Mouse (Mus musculus) gastrocnemius, postnatal 36 days (tissue): ENCODE results near the gene Mylk4. TPM values are rescaled to one million over a fixed set of nuclear protein-coding genes. Genes with fewer than 3 reads are reported as not detected.
A peak's percentile ranks its signal among the peaks of the same experiment; 100 is the strongest.

ENCODE experiments used
- DNase-seq, 2 experiments: peaks; one replicate each; pipeline ENCODE4 v3.0.0; 2022
- intact Hi-C: fragments of 180-260 bp; cut with DNase I; formaldehyde crosslinking; loops from one replicate; pipeline ENCODE4 v1.15.1; 2025
- long read RNA-seq, 2 experiments: library from polyadenylated mRNA; stranded (forward); transcript quantifications; one replicate each; pipeline ENCODE4 v2.0.0; 2021
- total RNA-seq, 2 experiments: library from RNA; stranded (reverse); gene quantifications; 2 replicates each; pipeline ENCODE4 v1.2.3; 2021

The Mylk4 gene
- total RNA-seq = 1,000 to 10,000 TPM; 1,458 to 1,785 TPM
- long read RNA-seq, experiment 1, partial matches to known transcripts = 5 of 107 reads
- long read RNA-seq, experiment 1, other reads (novel, unspliced or antisense) = 102 of 107 reads
- long read RNA-seq, experiment 2, partial matches to known transcripts = 2 of 108 reads
- long read RNA-seq, experiment 2, other reads (novel, unspliced or antisense) = 106 of 108 reads

DNA sequence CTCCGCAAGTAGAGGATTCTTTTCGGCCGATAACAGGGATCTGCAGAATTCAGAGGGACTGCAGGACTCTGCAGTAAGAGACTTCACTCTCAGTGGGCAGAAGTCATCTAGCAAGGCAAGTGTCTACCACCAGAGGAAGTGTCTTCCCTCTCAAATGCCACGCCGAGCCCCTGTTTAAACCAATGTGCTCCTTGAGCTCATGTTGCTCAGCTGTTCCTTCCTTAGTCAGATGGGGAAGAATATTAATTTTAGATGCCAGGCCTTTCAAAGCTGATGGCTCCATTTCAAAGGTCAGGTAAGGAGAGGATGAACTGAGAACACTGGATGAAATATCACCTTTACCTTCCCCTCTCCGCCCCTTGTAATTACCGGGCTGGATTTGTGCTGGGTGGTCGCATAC lies at the start of gene Mylk4:
TSS of gene Mylk4 (minus strand) at position 139 of the 400 bp plus-strand sequence.
- intact Hi-C loops = no loop called here
- no peak for DNase-seq

DNA sequence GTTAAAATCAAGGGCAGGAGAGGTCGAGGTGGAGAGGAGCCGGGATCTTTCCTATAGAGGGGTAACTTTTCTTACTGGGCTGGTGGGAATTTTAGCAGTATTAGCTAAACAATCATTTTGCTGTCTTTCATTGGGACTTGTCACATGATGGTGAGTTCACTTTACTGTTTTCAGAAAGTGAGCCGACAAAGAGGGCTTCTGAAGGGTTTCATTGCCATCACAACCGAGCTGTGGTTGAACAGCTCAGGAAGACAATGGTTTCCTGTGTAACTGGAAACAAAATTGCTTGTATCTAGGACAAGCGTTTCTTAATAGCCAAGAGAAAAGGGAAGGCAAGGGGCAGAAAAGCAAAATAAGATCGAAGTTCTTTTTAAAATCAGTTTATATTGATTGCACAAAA lies 49.5 kb upstream of the Mylk4 start:
- intact Hi-C loops = no loop called here
- no peak for DNase-seq

DNA sequence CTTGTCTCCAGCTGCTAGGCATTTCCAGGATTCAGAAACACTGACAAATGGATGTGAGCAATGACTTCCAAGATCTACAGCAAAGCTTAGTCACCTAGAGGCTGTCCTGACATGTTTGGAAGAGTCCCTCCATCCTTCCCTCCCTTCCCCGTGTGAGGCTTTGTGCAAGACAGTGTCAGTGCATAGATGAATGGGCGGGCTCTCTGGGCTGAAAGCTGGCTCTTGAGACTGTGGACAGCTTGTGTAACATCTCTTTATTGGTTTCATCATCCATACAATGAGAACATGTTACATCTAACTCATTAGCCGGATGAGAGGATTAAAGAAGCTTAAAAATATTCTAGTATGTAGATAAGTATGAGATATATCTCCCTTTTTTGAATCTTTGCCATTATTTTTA lies 49.0 kb upstream of the Mylk4 start:
- no peak for DNase-seq
- intact Hi-C loops = no loop called here

DNA sequence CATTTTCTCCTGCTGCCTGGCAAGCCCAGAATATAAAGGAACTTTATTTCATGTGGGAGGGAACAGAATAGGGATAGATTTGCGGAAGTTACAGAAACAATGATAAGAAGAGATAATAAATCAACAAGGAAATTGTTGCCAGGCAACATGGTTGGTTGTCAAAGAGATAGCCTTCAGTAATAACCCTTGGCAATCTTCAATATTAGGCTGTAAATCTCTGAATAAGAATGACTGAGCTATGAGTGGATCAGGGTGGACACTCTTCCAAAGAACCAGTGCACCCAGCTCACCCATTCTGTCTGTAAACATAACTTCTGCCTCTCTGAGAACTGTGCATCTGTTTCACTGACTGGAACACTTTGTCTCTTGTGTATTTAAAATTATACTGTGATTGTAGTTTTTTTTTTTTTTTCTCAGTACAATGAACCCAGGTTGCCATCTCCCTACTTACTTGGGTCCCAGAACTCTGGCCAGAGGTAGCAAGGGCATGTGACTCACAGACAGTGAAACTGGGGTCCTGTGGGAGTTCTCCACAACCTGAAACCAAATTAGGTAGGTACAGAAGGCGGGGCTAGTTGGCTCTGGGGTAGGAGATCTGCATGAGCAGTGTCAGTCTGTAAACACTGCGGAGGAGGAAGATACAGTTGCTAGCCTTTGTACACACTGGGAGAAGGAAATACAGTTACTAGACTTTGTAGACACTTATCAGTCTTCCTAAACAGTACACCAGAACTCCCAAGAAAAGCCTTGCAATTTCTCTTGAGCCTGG lies 47.9 kb upstream of the Mylk4 start:
- intact Hi-C loops = no loop called here
- DNase-seq = no peak

DNA sequence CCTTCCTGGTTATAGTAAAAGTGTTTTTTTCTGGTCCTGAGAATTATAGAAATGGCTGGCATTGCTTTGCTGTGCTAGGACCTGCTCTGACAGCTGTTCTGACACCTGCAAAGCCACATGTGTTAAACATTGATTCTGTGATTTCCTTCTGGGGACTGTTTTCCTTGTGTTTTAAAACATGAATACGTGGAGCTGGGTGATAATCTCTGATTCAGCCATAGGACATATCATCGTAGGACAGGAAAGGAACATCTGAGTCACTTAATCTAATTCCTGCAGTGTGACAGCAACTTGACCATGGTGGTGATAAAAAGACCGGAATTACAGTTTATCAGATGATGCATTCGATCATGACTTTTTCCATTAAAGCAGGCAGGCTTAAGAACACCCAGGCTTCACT lies 45.1 kb upstream of the Mylk4 start:
- intact Hi-C loops = no loop called here
- DNase-seq = no peak

DNA sequence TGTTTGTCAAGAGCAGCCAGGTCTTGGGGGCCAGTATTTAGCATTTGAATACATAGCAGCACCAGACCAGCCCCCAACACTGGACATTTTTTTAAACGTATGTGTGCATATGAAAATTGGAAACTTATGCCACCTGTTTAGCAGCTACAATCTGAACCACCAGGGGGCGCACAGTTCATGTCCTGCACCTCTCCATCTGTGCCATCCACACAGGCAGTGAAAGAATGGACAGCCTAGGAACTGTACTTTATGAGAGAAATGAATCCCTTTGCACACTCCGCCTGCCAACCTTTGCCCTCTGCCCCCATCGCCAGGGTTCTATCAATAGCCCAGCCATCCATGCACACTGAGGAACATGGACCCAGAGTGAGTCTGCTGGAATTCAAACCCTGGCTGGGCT lies 44.2 kb upstream of the Mylk4 start:
- intact Hi-C loops = no loop called here
- DNase-seq = peak in 1 of 2 experiments; percentile 43

DNA sequence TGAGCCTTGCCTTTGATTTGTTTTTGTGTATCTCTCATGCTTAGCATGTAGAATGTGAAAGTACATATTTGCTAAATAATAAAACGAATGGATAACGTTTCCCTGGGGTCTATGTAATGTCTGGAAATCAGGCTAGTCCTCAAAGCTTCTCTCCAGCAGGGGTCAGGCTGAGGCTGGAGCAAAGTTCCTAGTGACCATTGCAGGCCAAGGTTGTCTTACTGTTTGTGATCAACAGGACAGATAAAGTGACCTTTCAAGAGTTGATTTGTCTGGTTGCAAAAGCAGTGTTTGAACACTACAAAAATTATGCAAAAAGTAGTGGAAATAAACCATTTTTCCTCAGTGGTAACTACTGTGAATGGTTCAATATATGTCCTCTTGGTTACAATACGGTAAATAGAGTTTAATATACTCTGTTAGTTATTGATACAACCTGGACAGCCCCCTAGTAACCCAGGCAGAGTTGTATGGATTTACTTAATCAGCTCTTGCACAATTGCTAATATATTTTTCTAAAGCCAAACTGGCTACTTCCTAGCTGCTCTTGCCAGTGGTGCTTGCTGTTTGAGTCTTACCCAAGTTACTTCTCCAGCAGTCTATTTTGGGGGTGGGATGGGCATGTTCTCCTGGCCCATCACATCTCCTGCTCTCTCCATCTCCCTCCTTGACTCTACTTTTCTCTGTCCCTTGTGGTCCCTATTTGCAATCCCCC lies 43.5 kb upstream of the Mylk4 start:
- intact Hi-C loops = no loop called here
- DNase-seq = no peak

DNA sequence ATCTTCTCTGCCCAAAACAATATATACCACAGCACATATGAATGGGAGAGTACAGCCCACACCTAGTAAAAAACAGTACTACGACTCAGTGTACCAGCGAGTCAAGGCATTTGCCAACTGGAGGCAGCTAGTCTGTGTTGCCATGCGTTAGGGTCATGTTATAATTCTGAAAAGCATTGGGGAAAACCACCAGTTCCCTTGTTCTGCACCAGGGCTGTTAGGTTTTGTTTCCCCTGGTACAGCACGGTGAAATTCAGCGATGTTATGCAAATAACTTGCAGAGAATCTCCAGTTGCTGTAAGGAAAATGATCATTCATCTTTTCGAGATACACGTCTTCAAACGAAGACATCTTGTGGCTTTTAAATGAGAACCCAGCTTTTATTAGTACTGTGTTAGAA lies 41.8 kb upstream of the Mylk4 start:
- intact Hi-C loops = no loop called here

DNA sequence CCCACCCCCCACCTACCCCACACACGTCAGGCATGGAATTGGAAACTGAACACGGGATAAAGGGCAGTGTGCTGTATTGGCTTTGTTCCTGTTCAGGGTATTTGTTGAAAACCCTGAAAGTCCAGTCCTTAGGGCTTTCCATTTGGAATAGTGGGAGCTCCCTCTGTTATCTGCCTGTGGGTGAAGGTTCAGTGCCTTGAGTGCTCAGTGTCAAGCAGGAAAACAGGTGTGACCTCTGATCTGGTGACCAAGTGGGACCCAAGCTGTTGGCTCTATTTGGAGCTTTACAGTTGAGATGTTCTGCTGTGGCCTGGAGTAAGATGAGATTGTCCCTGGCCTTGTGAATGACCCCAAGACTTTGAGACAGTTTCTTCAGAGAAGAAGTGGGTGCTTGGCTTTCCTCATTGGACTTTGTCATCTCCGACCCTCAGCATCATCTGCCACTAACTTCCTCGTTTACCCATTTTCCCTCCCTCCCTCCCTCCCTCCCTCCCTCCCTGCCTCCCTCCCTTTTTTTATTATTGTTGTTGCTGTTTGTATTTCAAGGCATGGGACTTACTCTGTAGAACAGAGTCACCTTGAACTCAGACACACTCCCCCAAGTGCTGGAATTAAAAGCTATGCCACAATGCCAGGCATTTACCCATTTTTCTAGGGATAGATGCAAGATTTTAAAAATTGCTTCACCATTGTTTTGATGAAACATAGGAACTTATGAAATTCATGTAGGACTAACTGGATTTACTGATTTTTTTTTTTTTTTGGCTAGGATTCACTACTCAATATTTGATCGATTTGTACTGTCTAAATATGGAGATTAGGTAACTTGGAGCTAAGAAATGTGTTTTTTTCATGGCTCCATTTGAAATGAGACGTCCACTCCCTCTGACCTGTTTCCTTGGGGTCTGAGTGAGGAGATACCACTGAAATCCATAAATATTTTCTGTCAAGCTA lies 40.9 kb upstream of the Mylk4 start:
- DNase-seq = no peak
- intact Hi-C loops = no loop called here

More for the DNA sequence above, 41.8 kb upstream of the Mylk4 start:
- DNase-seq = no peak

DNA sequence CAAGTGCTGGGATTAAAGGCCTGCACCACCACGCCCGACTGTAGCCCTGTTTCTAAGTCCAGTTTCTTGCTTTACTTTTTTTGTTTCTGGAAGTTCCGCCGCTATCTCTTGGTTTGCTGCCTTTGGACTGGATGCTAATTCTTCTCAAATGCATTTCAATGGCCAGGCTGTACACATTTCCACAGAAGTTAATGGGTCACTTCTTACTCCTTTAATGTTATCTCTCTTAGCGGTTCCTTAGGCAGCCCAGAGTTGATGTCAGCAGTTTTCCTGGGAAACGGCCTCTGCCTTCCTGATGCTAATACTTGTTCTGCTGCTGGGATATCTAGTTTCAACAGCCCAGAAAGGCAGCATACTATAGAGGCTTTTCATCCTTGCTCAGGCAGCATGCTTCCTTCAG lies 39.4 kb upstream of the Mylk4 start:
- intact Hi-C loops = no loop called here
- no peak for DNase-seq

DNA sequence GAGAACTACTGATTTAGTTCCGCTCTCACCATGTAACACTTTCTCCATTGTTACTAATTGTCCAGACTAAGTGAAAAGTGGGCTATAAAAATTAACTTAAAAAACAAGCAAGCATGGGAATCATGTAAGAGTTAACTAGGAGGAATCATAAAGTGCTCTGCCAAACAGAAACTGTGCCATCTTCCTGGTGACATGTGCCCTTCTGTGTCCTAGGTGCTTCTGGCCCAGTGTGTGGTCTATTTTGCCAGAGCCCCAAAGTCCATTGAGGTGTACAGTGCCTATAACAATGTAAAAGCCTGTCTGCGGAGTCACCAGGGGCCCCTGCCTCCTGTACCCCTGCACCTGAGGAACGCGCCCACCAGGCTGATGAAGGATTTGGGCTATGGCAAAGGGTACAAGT lies 37.9 kb upstream of the Mylk4 start:
- intact Hi-C loops = no loop called here
- DNase-seq = no peak

DNA sequence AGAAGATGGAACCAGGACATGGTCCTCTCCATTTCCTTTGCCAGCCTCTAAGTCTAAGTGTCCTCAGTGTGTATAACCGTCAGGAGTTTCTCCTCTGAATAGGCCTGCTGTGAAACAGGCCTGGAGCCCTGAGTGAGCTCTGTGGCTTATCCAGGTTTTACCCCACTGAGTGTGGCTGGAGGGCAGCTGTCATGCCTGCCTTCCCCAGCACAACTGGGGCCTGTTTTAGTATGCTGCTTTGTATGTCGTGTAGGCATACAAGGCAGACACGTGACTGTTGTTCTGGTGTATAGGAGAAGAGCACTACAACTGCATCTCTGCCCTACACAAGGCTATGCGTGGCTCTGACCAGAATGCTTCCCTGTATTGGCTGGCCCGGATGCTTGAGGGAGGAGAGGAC lies 36.2 kb upstream of the Mylk4 start:
- DNase-seq = no peak
- intact Hi-C loops = no loop called here

DNA sequence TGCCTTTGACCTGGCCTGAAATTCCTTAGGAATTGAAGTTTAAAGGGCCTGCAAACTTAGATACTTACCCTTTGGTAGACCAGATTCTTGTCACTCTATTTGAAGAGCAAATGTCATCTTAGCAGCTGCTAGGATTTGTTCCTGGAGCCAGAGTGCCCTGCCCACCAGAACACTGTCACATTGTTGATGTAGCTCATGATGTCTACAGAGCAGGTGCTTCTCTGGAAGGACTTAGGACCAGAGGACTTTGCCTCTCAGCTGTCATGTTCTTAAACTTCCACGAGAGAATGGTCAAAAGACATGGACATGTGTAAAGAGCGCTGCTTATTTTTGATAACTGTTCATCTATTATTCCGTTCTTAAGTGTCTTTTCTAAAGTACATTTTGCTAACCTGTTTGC lies 35.5 kb upstream of the Mylk4 start:
- intact Hi-C loops = no loop called here
- no peak for DNase-seq

DNA sequence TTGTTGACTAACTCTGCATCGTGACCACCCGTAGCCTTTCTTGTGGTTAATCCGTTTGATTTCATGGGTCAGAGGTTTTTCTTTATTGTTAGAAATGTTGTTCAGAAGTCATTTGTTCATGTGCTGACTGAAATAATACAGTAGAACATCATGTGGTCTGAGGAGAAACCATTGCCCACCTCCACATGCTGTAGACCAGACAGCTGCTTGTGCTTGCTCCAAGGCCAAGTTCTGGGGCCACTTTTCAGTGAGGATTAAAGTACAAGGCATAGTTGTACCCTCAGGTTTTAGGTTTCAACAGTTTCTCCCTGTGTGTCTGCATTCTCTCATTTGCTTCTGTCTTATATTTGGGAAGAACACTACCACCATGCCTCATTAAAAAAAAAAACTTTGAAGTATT lies 23.9 kb upstream of the Mylk4 start:
- no peak for DNase-seq
- intact Hi-C loops = no loop called here

DNA sequence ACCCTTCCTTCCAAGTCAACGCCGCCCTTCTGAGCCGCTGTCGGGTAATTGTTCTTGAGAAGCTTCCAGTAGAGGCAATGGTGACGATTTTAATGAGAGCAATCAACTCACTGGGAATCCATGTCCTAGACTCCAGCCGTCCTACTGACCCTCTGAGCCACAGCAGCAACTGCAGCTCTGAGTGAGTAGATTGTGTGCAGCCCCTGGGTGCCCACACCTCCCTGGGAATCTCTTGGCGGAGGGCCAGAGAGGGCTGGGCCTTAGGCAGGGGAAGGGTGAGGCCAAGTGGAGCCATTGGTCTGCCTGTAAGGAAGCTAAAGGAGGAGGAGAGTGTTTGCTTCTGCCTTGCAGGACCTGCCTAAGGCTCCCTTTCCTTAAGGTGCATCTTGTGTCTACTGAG lies 23.1 kb upstream of the Mylk4 start:
- DNase-seq = no peak
- intact Hi-C loops = no loop called here

DNA sequence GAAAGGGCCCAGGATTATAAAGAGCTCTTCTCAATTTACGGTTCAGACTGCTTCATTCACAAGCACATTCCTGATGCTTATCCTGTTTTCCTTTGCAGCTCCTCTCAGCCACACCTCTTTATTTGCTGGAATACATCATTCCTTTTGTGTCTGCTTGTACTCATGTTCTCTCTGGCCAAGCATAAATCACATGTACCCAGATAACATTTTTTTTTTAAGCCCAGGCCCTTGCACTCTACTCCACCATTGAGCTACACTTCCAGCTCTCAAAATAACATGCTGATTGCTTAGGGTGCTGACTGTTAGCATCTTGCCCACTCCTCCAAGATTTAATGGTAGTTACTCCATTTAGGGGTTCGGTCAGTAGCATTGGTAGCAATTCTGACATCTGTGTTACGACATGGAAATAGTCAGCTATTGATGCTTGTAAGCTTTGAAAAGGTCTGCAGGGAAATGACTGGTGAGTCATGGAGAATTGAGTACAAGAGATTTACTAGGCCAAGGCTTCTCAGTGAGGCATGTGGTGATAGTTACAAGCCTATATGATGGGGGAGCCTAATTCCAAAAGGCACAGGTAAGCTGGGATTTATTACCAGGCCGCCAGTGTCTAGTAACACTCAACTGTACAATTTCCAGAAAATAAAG lies 20.1 kb upstream of the Mylk4 start:
- no peak for DNase-seq
- intact Hi-C loops = no loop called here

DNA sequence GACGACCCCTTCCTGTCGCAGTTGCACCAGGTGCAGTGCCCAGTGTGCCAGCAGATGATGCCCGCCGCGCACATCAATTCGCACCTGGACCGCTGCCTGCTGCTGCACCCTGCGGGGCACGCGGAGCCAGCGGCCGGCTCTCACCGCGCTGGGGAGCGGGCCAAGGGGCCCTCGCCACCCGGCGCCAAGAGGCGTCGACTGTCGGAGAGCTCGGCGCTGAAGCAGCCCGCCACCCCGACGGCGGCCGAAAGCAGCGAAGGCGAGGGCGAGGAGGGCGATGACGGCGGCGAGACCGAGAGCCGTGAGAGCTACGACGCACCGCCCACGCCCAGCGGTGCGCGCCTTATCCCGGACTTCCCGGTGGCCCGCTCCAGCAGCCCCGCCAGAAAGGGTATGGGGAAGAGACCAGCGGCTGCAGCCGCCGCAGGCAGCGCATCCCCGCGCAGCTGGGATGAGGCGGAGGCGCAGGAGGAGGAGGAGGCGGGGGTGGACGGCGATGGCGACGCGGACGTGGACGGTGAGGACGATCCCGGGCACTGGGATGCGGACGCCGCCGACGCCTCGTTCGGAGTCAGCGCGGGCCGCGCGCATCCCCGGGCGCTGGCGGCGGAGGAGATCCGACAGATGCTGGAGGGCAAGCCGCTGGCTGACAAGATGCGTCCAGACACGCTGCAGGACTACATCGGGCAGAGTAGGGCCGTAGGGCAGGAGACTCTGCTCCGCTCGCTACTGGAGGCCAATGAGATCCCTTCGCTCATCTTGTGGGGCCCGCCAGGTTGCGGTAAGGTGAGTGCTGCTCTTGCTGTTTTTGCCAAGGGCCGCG lies 18.7 kb upstream of the Mylk4 start, which contains the start of gene D930007J09Rik:
TSS of gene D930007J09Rik (minus strand) at position 591 of the 823 bp plus-strand sequence.
- intact Hi-C loops = no loop called here
- DNase-seq = peak in 1 of 2 experiments; percentile 15

DNA sequence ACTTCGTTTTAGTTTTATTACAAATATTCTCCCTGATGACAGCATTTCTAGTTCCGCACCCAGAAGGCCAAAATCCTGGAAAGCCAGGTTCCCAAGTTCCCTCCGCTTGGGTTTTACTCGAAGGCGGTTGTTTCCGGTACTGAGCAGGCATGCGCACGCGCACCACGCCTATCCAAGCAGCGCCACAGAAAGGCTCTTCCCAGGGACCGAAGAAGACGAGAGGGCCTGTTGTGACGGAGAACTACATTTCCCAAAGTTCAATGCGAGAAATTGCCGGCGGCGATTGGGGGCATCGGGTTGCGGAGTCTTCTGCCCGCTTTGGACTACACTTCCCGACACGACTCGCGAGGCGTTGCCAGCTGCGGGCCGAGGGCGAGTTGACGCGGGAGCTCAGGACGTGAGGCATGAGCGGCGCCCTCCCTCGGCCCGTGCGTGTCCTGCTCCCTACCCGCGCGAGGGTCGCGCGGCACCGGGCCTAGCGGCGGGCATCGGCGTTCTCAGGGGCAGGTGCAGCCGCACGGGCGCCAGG lies 18.0 kb upstream of the Mylk4 start, which contains the start of gene Wrnip1:
TSS of gene Wrnip1 (plus strand) at position 346 of the 529 bp plus-strand sequence.
- DNase-seq = peak; percentile 89 to 93
- intact Hi-C loops = no loop called here

DNA sequence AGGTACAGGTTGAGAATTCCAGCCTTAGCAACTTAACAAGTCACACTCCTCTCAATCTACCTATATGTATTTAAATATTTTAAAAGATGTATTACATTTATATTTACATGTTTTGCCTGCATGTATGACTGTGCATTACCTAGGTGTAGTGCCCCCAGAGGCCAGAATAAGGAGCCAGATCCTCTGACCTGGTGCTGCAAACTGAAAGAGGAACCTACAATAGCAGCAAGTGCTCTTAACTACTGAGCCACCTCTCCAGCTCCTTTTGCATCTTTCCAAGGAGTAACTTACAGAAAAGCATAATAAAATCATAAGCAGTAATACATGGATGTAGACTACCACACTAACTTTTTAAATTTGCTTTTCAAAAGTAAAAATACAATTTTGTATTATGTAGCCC lies 17.1 kb upstream of the Mylk4 start:
- intact Hi-C loops = no loop called here
- DNase-seq = no peak
